Mouse (Mus musculus): ENCODE measurements around the gene Gli3. TPM values are rescaled to one million over a fixed set of nuclear protein-coding genes. Genes with fewer than 3 reads are reported as not detected.

Gene Gli3
- polyA plus RNA-seq, 1 experiment from 2014 or later, result 13.6 TPM

GRCm38 (mm10) chr13:15707481-15707881, 244.4 kb downstream of the Gli3 start:
- ATAC-seq (ENCODE audit: low read depth), result peak; percentile 83
- H3K9ac ChIP-seq (ENCODE audit: low read length), result no peak overlapping the region
- H3K27me3 ChIP-seq (ENCODE audit: control insufficient read depth, insufficient read depth, low read depth, low read length), result no peaks in the 10 kb centered on the region

GRCm38 (mm10) chr13:15713486-15713885, 250.5 kb downstream of the Gli3 start:
- WGBS, result 82% methylated on average over 7 of the region's 7 CpGs
- H3K4me2 ChIP-seq (ENCODE audit: low read depth, low read length), result no peak overlapping the region
- no peak overlapping the region for H3K9ac ChIP-seq (ENCODE audit: low read length)
- H3K9me3 ChIP-seq (ENCODE audit: control insufficient read depth, low read length), result no peaks in the 10 kb centered on the region
- H3K4me3 ChIP-seq (ENCODE audit: low read length), result no peak overlapping the region
- H3K27me3 ChIP-seq (ENCODE audit: control insufficient read depth, insufficient read depth, low read depth, low read length), result no peaks in the 10 kb centered on the region
- no peak for ATAC-seq (ENCODE audit: low read depth)
- H3K27ac ChIP-seq (ENCODE audit: low read length), result no peak overlapping the region
- no peaks in the 10 kb centered on the region for H3K4me1 ChIP-seq (replicated peaks; ENCODE audit: control insufficient read depth, insufficient read depth, low read length)
- peaks cover 2% of the 10 kb centered on the region; the same call in 1 of the 2 replicates for H3K36me3 ChIP-seq (ENCODE audit: control insufficient read depth, insufficient read depth, low read length)

More at GRCm38 (mm10) chr13:15707481-15707881, 244.4 kb downstream of the Gli3 start:
- Histone ChIP-seq H3K36me3 (ENCODE audit: control insufficient read depth, insufficient read depth, low read length) (no peaks in the 10 kb centered on the region), H3K27ac (ENCODE audit: low read length) (peak overlapping the region; percentile 36; the same call in 1 of the 2 replicates), H3K4me1 (replicated peaks; ENCODE audit: control insufficient read depth, insufficient read depth, low read length) (peaks cover 9% of the 10 kb centered on the region), H3K4me3 (ENCODE audit: low read length) (no peak overlapping the region), H3K4me2 (ENCODE audit: low read depth, low read length) (no peak overlapping the region), H3K9me3 (ENCODE audit: control insufficient read depth, low read length) (no peaks in the 10 kb centered on the region)
- 34% methylated on average over 4 of the region's 4 CpGs for WGBS

- Histone ChIP-seq H3K4me1 (replicated peaks; ENCODE audit: control insufficient read depth, insufficient read depth, low read length) (no peaks in the 10 kb centered on the region), H3K4me3 (ENCODE audit: low read length) (no peak overlapping the region), H3K9ac (ENCODE audit: low read length) (no peak overlapping the region), H3K27ac (ENCODE audit: low read length) (no peak overlapping the region), H3K9me3 (ENCODE audit: control insufficient read depth, low read length) (no peaks in the 10 kb centered on the region), H3K36me3 (ENCODE audit: control insufficient read depth, insufficient read depth, low read length) (peaks cover 2% of the 10 kb centered on the region; the same call in 1 of the 2 replicates), H3K4me2 (ENCODE audit: low read depth, low read length) (no peak overlapping the region), H3K27me3 (ENCODE audit: control insufficient read depth, insufficient read depth, low read depth, low read length) (no peaks in the 10 kb centered on the region)
- no peak for ATAC-seq (ENCODE audit: low read depth)
- WGBS, result 80% methylated on average over 4 of the region's 4 CpGs
These were observed 251.3 kb downstream of the Gli3 start for GRCm38 (mm10) chr13:15714331-15714725.

GRCm38 (mm10) chr13:15714726-15715437, 251.8 kb downstream of the Gli3 start:
- Histone ChIP-seq H3K36me3 (ENCODE audit: control insufficient read depth, insufficient read depth, low read length) (peaks cover 2% of the 10 kb centered on the region), H3K27ac (ENCODE audit: low read length) (no peak overlapping the region; the same call in 1 of the 2 replicates), H3K9ac (ENCODE audit: low read length) (no peak overlapping the region), H3K27me3 (ENCODE audit: control insufficient read depth, insufficient read depth, low read depth, low read length) (no peaks in the 10 kb centered on the region), H3K4me3 (ENCODE audit: low read length) (no peak overlapping the region), H3K9me3 (ENCODE audit: control insufficient read depth, low read length) (no peaks in the 10 kb centered on the region), H3K4me2 (ENCODE audit: low read depth, low read length) (no peak overlapping the region), H3K4me1 (replicated peaks; ENCODE audit: control insufficient read depth, insufficient read depth, low read length) (no peaks in the 10 kb centered on the region)
- WGBS, result 43% methylated on average over 8 of the region's 8 CpGs
- peak; percentile 67 for ATAC-seq (ENCODE audit: low read depth)

GRCm38 (mm10) chr13:15721446-15721845, 258.4 kb downstream of the Gli3 start:
- Histone ChIP-seq H3K9ac (ENCODE audit: low read length) (no peak overlapping the region), H3K4me1 (replicated peaks; ENCODE audit: control insufficient read depth, insufficient read depth, low read length) (no peaks in the 10 kb centered on the region), H3K27ac (ENCODE audit: low read length) (no peak overlapping the region), H3K9me3 (ENCODE audit: control insufficient read depth, low read length) (no peaks in the 10 kb centered on the region), H3K36me3 (ENCODE audit: control insufficient read depth, insufficient read depth, low read length) (peaks cover 29% of the 10 kb centered on the region), H3K4me3 (ENCODE audit: low read length) (no peak overlapping the region), H3K27me3 (ENCODE audit: control insufficient read depth, insufficient read depth, low read depth, low read length) (no peaks in the 10 kb centered on the region), H3K4me2 (ENCODE audit: low read depth, low read length) (no peak overlapping the region)
- whole genome bisulfite sequencing, result 76% methylated on average over 1 of the region's 1 CpGs
- no peak for ATAC-seq (ENCODE audit: low read depth)

- H3K4me2 ChIP-seq (ENCODE audit: low read depth, low read length), result no peak overlapping the region
- no peaks in the 10 kb centered on the region for H3K4me1 ChIP-seq (replicated peaks; ENCODE audit: control insufficient read depth, insufficient read depth, low read length)
- no peaks in the 10 kb centered on the region for H3K9me3 ChIP-seq (ENCODE audit: control insufficient read depth, low read length)
- WGBS, result 86% methylated on average over 1 of the region's 1 CpGs
- H3K4me3 ChIP-seq (ENCODE audit: low read length), result no peak overlapping the region
- H3K27me3 ChIP-seq (ENCODE audit: control insufficient read depth, insufficient read depth, low read depth, low read length), result no peaks in the 10 kb centered on the region
- no peak overlapping the region for H3K9ac ChIP-seq (ENCODE audit: low read length)
- ATAC-seq (ENCODE audit: low read depth), result no peak
- H3K36me3 ChIP-seq (ENCODE audit: control insufficient read depth, insufficient read depth, low read length), result peaks cover 33% of the 10 kb centered on the region
- H3K27ac ChIP-seq (ENCODE audit: low read length), result no peak overlapping the region
These were observed 259.8 kb downstream of the Gli3 start for GRCm38 (mm10) chr13:15722766-15723379.

GRCm38 (mm10) chr13:15724723-15725122, 261.7 kb downstream of the Gli3 start:
- H3K27me3 ChIP-seq (ENCODE audit: control insufficient read depth, insufficient read depth, low read depth, low read length), result no peaks in the 10 kb centered on the region
- no peak overlapping the region for H3K9ac ChIP-seq (ENCODE audit: low read length)
- ATAC-seq (ENCODE audit: low read depth), result no peak
- peaks cover 40% of the 10 kb centered on the region for H3K36me3 ChIP-seq (ENCODE audit: control insufficient read depth, insufficient read depth, low read length)
- no peaks in the 10 kb centered on the region for H3K9me3 ChIP-seq (ENCODE audit: control insufficient read depth, low read length)
- H3K4me3 ChIP-seq (ENCODE audit: low read length), result no peak overlapping the region
- no peak overlapping the region for H3K4me2 ChIP-seq (ENCODE audit: low read depth, low read length)
- WGBS, result 91% methylated on average over 10 of the region's 10 CpGs
- H3K27ac ChIP-seq (ENCODE audit: low read length), result no peak overlapping the region
- no peaks in the 10 kb centered on the region for H3K4me1 ChIP-seq (replicated peaks; ENCODE audit: control insufficient read depth, insufficient read depth, low read length)

DNA sequence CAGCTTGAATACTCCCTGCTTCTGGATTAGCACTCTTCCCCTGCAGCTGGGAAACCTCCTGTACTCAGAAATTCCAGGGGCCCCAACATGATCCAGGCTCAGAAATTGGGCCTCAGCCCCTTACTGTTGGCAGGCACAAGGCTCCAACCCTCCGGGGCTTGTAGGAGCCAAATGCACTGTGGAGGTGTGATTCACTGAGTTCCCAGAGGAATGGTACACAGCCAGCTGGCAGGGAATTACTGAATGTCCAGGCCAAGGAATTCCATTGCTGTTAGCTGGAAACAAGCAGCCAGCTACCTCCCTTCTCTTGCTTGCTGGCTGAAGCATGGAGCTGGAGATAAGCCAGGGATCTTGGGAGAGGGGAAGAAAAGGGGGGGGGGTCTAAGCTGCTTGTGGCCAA, 278.7 kb downstream of the Gli3 start:
- Histone ChIP-seq H3K9ac (ENCODE audit: low read length) (no peak overlapping the region), H3K4me1 (replicated peaks; ENCODE audit: control insufficient read depth, insufficient read depth, low read length) (peaks cover 12% of the 10 kb centered on the region; the same call in 1 of the 2 replicates), H3K9me3 (ENCODE audit: control insufficient read depth, low read length) (no peaks in the 10 kb centered on the region), H3K27me3 (ENCODE audit: control insufficient read depth, insufficient read depth, low read depth, low read length) (no peaks in the 10 kb centered on the region), H3K4me2 (ENCODE audit: low read depth, low read length) (no peak overlapping the region), H3K27ac (ENCODE audit: low read length) (peak overlapping the region; percentile 64), H3K4me3 (ENCODE audit: low read length) (no peak overlapping the region), H3K36me3 (ENCODE audit: control insufficient read depth, insufficient read depth, low read length) (no peaks in the 10 kb centered on the region)
- ATAC-seq (ENCODE audit: low read depth), result peak; percentile 98
- 33% methylated on average over 1 of the region's 1 CpGs for WGBS

GRCm38 (mm10) chr13:15742308-15742707, 279.3 kb downstream of the Gli3 start:
- Histone ChIP-seq H3K36me3 (ENCODE audit: control insufficient read depth, insufficient read depth, low read length) (no peaks in the 10 kb centered on the region), H3K9ac (ENCODE audit: low read length) (no peak overlapping the region), H3K27me3 (ENCODE audit: control insufficient read depth, insufficient read depth, low read depth, low read length) (no peaks in the 10 kb centered on the region), H3K27ac (ENCODE audit: low read length) (peak overlapping the region; percentile 61), H3K4me1 (replicated peaks; ENCODE audit: control insufficient read depth, insufficient read depth, low read length) (peaks cover 12% of the 10 kb centered on the region; the same call in 1 of the 2 replicates), H3K9me3 (ENCODE audit: control insufficient read depth, low read length) (no peaks in the 10 kb centered on the region), H3K4me3 (ENCODE audit: low read length) (no peak overlapping the region), H3K4me2 (ENCODE audit: low read depth, low read length) (no peak overlapping the region)
- peak; percentile 29 for ATAC-seq (ENCODE audit: low read depth)
- WGBS, result 64% methylated on average over 3 of the region's 3 CpGs
